Mouse (Mus musculus) C2C12 (cell line): ENCODE data around the gene Cd300c2. TPM values are rescaled to one million over a fixed set of nuclear protein-coding genes. Genes with fewer than 3 reads are reported as not detected.
A peak's percentile ranks its signal among the peaks of the same experiment; 100 is the strongest.

Experiments
- H3K27me3 ChIP-seq: one replicate; pipeline ENCODE4 v1.6.1; 2011; ENCODE audit not compliant: control insufficient read depth, insufficient read depth, insufficient read length
- H3K36me3 ChIP-seq: one replicate; pipeline ENCODE4 v1.6.1; 2011; ENCODE audit not compliant: control insufficient read depth, insufficient read depth
- H3K4me3 ChIP-seq: one replicate; pipeline ENCODE4 v1.5.1; 2011; ENCODE audit warnings: mild to moderate bottlenecking, control low read depth; ENCODE audit not compliant: poor library complexity, insufficient read depth, severe bottlenecking
- H3K79me2 ChIP-seq: one replicate; pipeline ENCODE4 v1.6.1; 2011; ENCODE audit not compliant: control insufficient read depth, insufficient read depth
- H3K79me3 ChIP-seq: one replicate; pipeline ENCODE4 v1.6.1; 2011; ENCODE audit warnings: low read depth, control low read depth
- H3ac ChIP-seq: one replicate; pipeline ENCODE3; 2011; ENCODE audit warnings: low read depth; ENCODE audit not compliant: control insufficient read depth, insufficient read length
- CEBPB ChIP-seq: IDR thresholded peaks from one replicate; pipeline ENCODE4 v1.6.1; 2011; ENCODE audit warnings: low read depth, mild to moderate bottlenecking, control low read depth, moderate library complexity
- CTCF ChIP-seq: IDR thresholded peaks from one replicate; pipeline ENCODE4 v1.5.1; 2011; ENCODE audit not compliant: control insufficient read depth, insufficient read depth, insufficient read length
- FOSL1 ChIP-seq: IDR thresholded peaks from one replicate; pipeline ENCODE4 v1.8.0; 2011; ENCODE audit warnings: mild to moderate bottlenecking, low read length; ENCODE audit not compliant: poor library complexity, insufficient read depth, severe bottlenecking
- MAX ChIP-seq: IDR thresholded peaks from one replicate; pipeline ENCODE4 v1.6.1; 2011; ENCODE audit warnings: mild to moderate bottlenecking, control low read depth
- MYOD1 ChIP-seq: IDR thresholded peaks from one replicate; pipeline ENCODE4 v1.6.1; 2011; ENCODE audit warnings: low read depth; ENCODE audit not compliant: control insufficient read depth, insufficient read length
- MYOG ChIP-seq: IDR thresholded peaks from one replicate; pipeline ENCODE4 v1.6.1; 2011; ENCODE audit not compliant: control insufficient read depth, insufficient read length; ENCODE audit errors: extremely low read depth
- USF1 ChIP-seq: IDR thresholded peaks from one replicate; pipeline ENCODE4 v1.6.1; 2011; ENCODE audit warnings: low read depth, mild to moderate bottlenecking, control low read depth, moderate library complexity
- polyA plus RNA-seq: library from polyadenylated mRNA; unstranded; fragments of >200 nt; fragmentation: generic; extraction: Trizol; gene quantifications from one replicate; pipeline ENCODE4 v1.2.1, GENCODE M21; 2012; ENCODE audit warnings: missing spikeins

Cd300c2 gene
- polyA plus RNA-seq, 1 experiment, result not detected

GRCm38 (mm10) chr11:114989793-114990192 lies 11.9 kb downstream of the Cd300c2 start, which contains the start of gene Cd300ld:
Cd300ld (minus strand) TSS chr11:114989922.
- H3ac ChIP-seq, result no peak within 1 kb of the TSS

GRCm38 (mm10) chr11:114981866-114982265 lies 19.8 kb downstream of the Cd300c2 start:
- no peak overlapping the region for H3ac ChIP-seq
- no peaks in the 10 kb centered on the region for H3K79me2 ChIP-seq
- TF ChIP-seq MYOG, result no peak
- no peak for TF ChIP-seq FOSL1
- TF ChIP-seq USF1, result no peak
- TF ChIP-seq MAX, result no peak
- no peak for TF ChIP-seq CEBPB
- no peak for TF ChIP-seq MYOD1
- no peak for TF ChIP-seq CTCF
- no peak overlapping the region for H3K4me3 ChIP-seq
- H3K36me3 ChIP-seq, result no peaks in the 10 kb centered on the region
- H3K27me3 ChIP-seq, result no peaks in the 10 kb centered on the region
- no peaks in the 10 kb centered on the region for H3K79me3 ChIP-seq

More at GRCm38 (mm10) chr11:114989793-114990192, 11.9 kb downstream of the Cd300c2 start, which contains the start of gene Cd300ld:
- TF ChIP-seq USF1 (no peak), CEBPB (no peak), FOSL1 (no peak), MAX (no peak), MYOG (no peak), MYOD1 (no peak)
- H3K4me3 ChIP-seq, result no peak within 1 kb of the TSS
- H3K79me2 ChIP-seq, result no peaks in the 10 kb centered on the region
- H3K36me3 ChIP-seq, result no peaks in the 10 kb centered on the region
- H3K79me3 ChIP-seq, result no peaks in the 10 kb centered on the region
- peaks cover 14% of the 10 kb centered on the region for H3K27me3 ChIP-seq

- TF ChIP-seq CTCF, result no peak
- no peak for TF ChIP-seq USF1
- no peak for TF ChIP-seq CEBPB
- no peak for TF ChIP-seq MYOG
- TF ChIP-seq FOSL1, result no peak
- TF ChIP-seq MYOD1, result no peak
- TF ChIP-seq MAX, result no peak
- Histone ChIP-seq H3K27me3 (no peaks in the 10 kb centered on the region), H3K79me3 (no peaks in the 10 kb centered on the region), H3ac (no peak overlapping the region), H3K36me3 (no peaks in the 10 kb centered on the region), H3K79me2 (no peaks in the 10 kb centered on the region), H3K4me3 (no peak overlapping the region)
Observed at GRCm38 (mm10) chr11:114972726-114973125, 29.0 kb downstream of the Cd300c2 start.

- H3K79me2 ChIP-seq, result no peaks in the 10 kb centered on the region
- no peak within 1 kb of the TSS for H3K4me3 ChIP-seq
- no peaks in the 10 kb centered on the region for H3K27me3 ChIP-seq
- TF ChIP-seq USF1 (no peak), MYOG (no peak), CTCF (no peak), MYOD1 (no peak), CEBPB (no peak), FOSL1 (no peak), MAX (no peak)
- no peaks in the 10 kb centered on the region for H3K79me3 ChIP-seq
- H3K36me3 ChIP-seq, result no peaks in the 10 kb centered on the region
- H3ac ChIP-seq, result no peak within 1 kb of the TSS
Observed at GRCm38 (mm10) chr11:114968752-114969207, 32.9 kb downstream of the Cd300c2 start, which contains the start of gene Cd300c. Cd300c (minus strand) TSS chr11:114969157.

GRCm38 (mm10) chr11:114965182-114965828 lies 36.4 kb downstream of the Cd300c2 start:
- TF ChIP-seq USF1 (peak; percentile 75), CTCF (no peak), CEBPB (no peak), MYOD1 (no peak), MYOG (no peak), MAX (peak; percentile 38), FOSL1 (no peak)
- Histone ChIP-seq H3K27me3 (no peaks in the 10 kb centered on the region), H3K79me3 (no peaks in the 10 kb centered on the region), H3K4me3 (no peak overlapping the region), H3ac (no peak overlapping the region), H3K36me3 (no peaks in the 10 kb centered on the region), H3K79me2 (no peaks in the 10 kb centered on the region)

- TF ChIP-seq MYOD1, result no peak
- no peak for TF ChIP-seq CTCF
- no peak for TF ChIP-seq MAX
- TF ChIP-seq MYOG, result no peak
- TF ChIP-seq FOSL1, result no peak
- no peak for TF ChIP-seq USF1
- H3K36me3 ChIP-seq, result no peaks in the 10 kb centered on the region
- H3K4me3 ChIP-seq, result no peak overlapping the region
- no peak overlapping the region for H3ac ChIP-seq
- H3K79me3 ChIP-seq, result no peaks in the 10 kb centered on the region
- no peaks in the 10 kb centered on the region for H3K27me3 ChIP-seq
- no peaks in the 10 kb centered on the region for H3K79me2 ChIP-seq
Observed at GRCm38 (mm10) chr11:114960369-114960768, 41.3 kb downstream of the Cd300c2 start.

Other genes with a start within 250 kb of the Cd300c2 start
- gene Kif19a, start 236.5 kb downstream of the Cd300c2 start, polyA plus RNA-seq, result 0.25 TPM
- gene Btbd17, start 205.9 kb downstream of the Cd300c2 start, polyA plus RNA-seq, result 0.49 TPM
- not detected for gene Gpr142, start 203.0 kb downstream of the Cd300c2 start, polyA plus RNA-seq
- gene Gprc5c, start 150.7 kb downstream of the Cd300c2 start, polyA plus RNA-seq, result 0.75 TPM
- gene Cd300a, start 111.8 kb downstream of the Cd300c2 start, polyA plus RNA-seq, result 0.02 TPM
- gene Cd300lb, start 67.5 kb downstream of the Cd300c2 start, polyA plus RNA-seq, result 0.76 TPM
- not detected for gene Cd300c, start 32.7 kb downstream of the Cd300c2 start, polyA plus RNA-seq
- not detected for gene Cd300ld, start 12.0 kb downstream of the Cd300c2 start, polyA plus RNA-seq
- gene Cd300ld2, start 14.3 kb upstream of the Cd300c2 start, polyA plus RNA-seq, result not detected
- gene Cd300ld4, start 25.1 kb upstream of the Cd300c2 start, polyA plus RNA-seq, result not detected
- 0.16 TPM for gene Cd300ld5, start 35.9 kb upstream of the Cd300c2 start, polyA plus RNA-seq
- gene Cd300ld3, start 46.5 kb upstream of the Cd300c2 start, polyA plus RNA-seq, result not detected
- not detected for gene Cd300e, start 60.3 kb upstream of the Cd300c2 start, polyA plus RNA-seq
- gene Rab37, start 89.6 kb upstream of the Cd300c2 start, polyA plus RNA-seq, result 0.07 TPM
- not detected for gene Cd300lf, start 132.1 kb upstream of the Cd300c2 start, polyA plus RNA-seq
- 19.1 TPM for gene Slc9a3r1, start 161.5 kb upstream of the Cd300c2 start, polyA plus RNA-seq
- gene Tmem104, start 185.6 kb upstream of the Cd300c2 start, polyA plus RNA-seq, result 6.6 TPM
- gene Nat9, start 186.0 kb upstream of the Cd300c2 start, polyA plus RNA-seq, result 9.1 TPM